Mouse (Mus musculus): ENCODE results near the gene 1700025G04Rik.

GRCm38 (mm10) chr1:151849993-151850608 lies 239.8 kb downstream of the 1700025G04Rik start:
- TF ChIP-seq CTCF (IDR thresholded peaks at IDR 0.05; ENCODE audit: borderline replicate concordance, control insufficient read depth, extremely low read depth, insufficient read depth, low read length, poor library complexity) (no peak), POLR2A (IDR thresholded peaks at IDR 0.05; ENCODE audit: control insufficient read depth, extremely low read depth, insufficient read depth, low read length, poor library complexity) (no peak)

All from thymus, adult 2 months (tissue).